Mouse (Mus musculus) inflammation-experienced regulatory T-cells, adult 16 weeks (primary cell): ENCODE measurements around the gene Lipo1. TPM values are rescaled to one million over a fixed set of nuclear protein-coding genes. Genes with fewer than 3 reads are reported as not detected.

Source experiments
- polyA plus RNA-seq: library from polyadenylated mRNA; unstranded; fragments of 100-300 nt; shearing (Covaris generic); gene quantifications from one replicate; pipeline ENCODE4 v1.2.1, GENCODE M21; 2017

Lipo1 gene
- polyA plus RNA-seq: not detected

GRCm38 (mm10) chr19:33787359-33787758 is at the start of gene Lipo1:
Gene Lipo1 (minus strand): TSS chr19:33787459.

GRCm38 (mm10) chr19:33761287-33762086 is 25.8 kb downstream of the Lipo1 start, which contains the start of gene Lipo3:
Gene Lipo3 (minus strand): TSS chr19:33761951.

GRCm38 (mm10) chr19:33751259-33751658 is 36.0 kb downstream of the Lipo1 start, which contains the start of gene Lipo2:
Gene Lipo2 (minus strand): TSS chr19:33751359.

Other genes starting within 250 kb of the Lipo1 start
- gene Gm8978, start 162.2 kb downstream of the Lipo1 start, polyA plus RNA-seq: not detected
- not detected for gene Lipo2, start 36.1 kb downstream of the Lipo1 start, polyA plus RNA-seq
- gene Lipo3, start 25.5 kb downstream of the Lipo1 start, polyA plus RNA-seq: 23.0 TPM
- not detected for gene Lipf, start 173.7 kb upstream of the Lipo1 start, polyA plus RNA-seq
- not detected for gene Lipk, start 220.8 kb upstream of the Lipo1 start, polyA plus RNA-seq